9 mouse cellular contexts compared by ENCODE assay signal in the genomic region with DNA sequence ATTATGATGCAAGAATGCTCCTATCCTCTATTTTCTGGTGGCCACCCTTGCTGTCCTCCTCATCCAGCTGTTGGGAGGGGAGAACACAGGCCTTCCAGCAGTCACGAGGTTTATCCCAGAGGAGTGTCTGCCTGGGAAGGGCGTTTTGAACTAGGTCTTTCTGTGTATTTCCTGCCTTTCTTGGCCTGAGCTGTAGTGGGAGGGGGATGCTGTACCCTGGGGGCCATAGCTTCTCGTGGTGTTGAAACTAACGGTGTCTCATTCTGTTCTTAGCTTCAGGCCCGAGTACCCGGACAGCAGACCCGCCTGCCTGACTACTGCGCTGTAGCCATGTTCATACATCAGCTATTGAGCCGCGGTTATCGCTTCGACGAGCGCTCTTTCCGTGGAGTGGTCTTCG. TPM values are rescaled to one million over a fixed set of nuclear protein-coding genes. Genes with fewer than 3 reads are reported as not detected.
A peak's percentile ranks its signal among the peaks of the same experiment; 100 is the strongest.
DNase-seq lines count a peak whose midpoint lies in the region; ATAC-seq and TF ChIP-seq lines count a peak whose summit lies in the region.
"Had no signal": no experiment of that assay in that cellular context is flagged by ENCODE, and none has a peak within 500 bp of the region (broad histone marks: within the 10 kb centered on the region; RNA-seq: fewer than 3 reads in every experiment).

No protein-coding gene starts in this region.

- 0 out of 2 replicates have a peak overlapping the region, but pooled peaks have one; percentile 19 for H3K4me2 ChIP-seq in kidney, postnatal 0 days (ENCODE audit: low read length)
- peak overlapping the region; percentile 19; the same call in 1 of the 2 replicates for H3K4me2 ChIP-seq in hindbrain, embryonic 11.5 days (replicated peaks; ENCODE audit: low read depth, low read length)
- H3K4me2 ChIP-seq in myocyte (ENCODE audit: low read depth) = peak overlapping the region; percentile 35

- intact Hi-C loops in gastrocnemius, adult 2 months (cut with DNase I) = loop anchor here (2.0 kb wide), 1 partner anchor 23 kb away; no protein-coding TSS in a partner anchor

- no peak overlapping the region for H3K27ac ChIP-seq in kidney, postnatal 0 days
- H3K27ac ChIP-seq in gastrocnemius, adult 2 months = peak overlapping the region; percentile 78
- H3K27ac ChIP-seq in hindbrain, embryonic 11.5 days (ENCODE audit: low read depth, low read length) = no peak overlapping the region

- DNase-seq in kidney, postnatal 0 days (ENCODE audit: low spot score) = no peak
- DNase-seq in kidney, adult 11 months = no peak
- peak; percentile 72 for DNase-seq in gastrocnemius, adult 2 months
- DNase-seq in hindbrain, embryonic 11.5 days (ENCODE audit: low spot score) = no peak
- no peak for DNase-seq in adrenal gland, adult 8-10 months
- no peak for DNase-seq in right cerebral cortex, adult 2 months (ENCODE audit: low spot score in 2 of 2)

- no peak for TF ChIP-seq CTCF in kidney, postnatal 0 days (IDR thresholded peaks at IDR 0.05; ENCODE audit: low read depth)
- no peak for TF ChIP-seq CTCF in gastrocnemius, adult 2 months (IDR thresholded peaks at IDR 0.05)

- H3K9me3 ChIP-seq in kidney, postnatal 0 days (replicated peaks; ENCODE audit: low read length) = no peaks in the 10 kb centered on the region
- H3K9me3 ChIP-seq in hindbrain, embryonic 11.5 days (ENCODE audit: control insufficient read depth, low read length) = no peaks in the 10 kb centered on the region

- no peak for TF ChIP-seq POLR2A in myocyte (IDR thresholded peaks at IDR 0.05; ENCODE audit: insufficient read length, low read depth)

- H3K9ac ChIP-seq in kidney, postnatal 0 days (ENCODE audit: low read depth, low read length) = no peak overlapping the region
- no peak overlapping the region for H3K9ac ChIP-seq in hindbrain, embryonic 11.5 days (ENCODE audit: low read depth, low read length)

- no peak for ATAC-seq in kidney, postnatal 0 days (replicated peaks; ENCODE audit: low FRiP score, low read depth)
- no peak for ATAC-seq in hindbrain, embryonic 11.5 days (ENCODE audit: low FRiP score)
- no peak for ATAC-seq in megakaryocyte progenitor cell, adult 5-6 weeks (replicated peaks; ENCODE audit: poor library complexity)

- 23% methylated on average over 16 of the region's 16 CpGs for WGBS in kidney, postnatal 0 days
- 20% methylated on average over 16 of the region's 16 CpGs for WGBS in hindbrain, embryonic 11.5 days

- H3K36me3 ChIP-seq in kidney, postnatal 0 days (ENCODE audit: insufficient read depth, low read length) = no peaks in the 10 kb centered on the region
- H3K36me3 ChIP-seq in hindbrain, embryonic 11.5 days (ENCODE audit: control insufficient read depth, insufficient read depth, low read length) = no peaks in the 10 kb centered on the region
- no peaks in the 10 kb centered on the region for H3K36me3 ChIP-seq in myocyte (ENCODE audit: control insufficient read depth, insufficient read depth)

- no peak overlapping the region for H3ac ChIP-seq in myocyte (ENCODE audit: control insufficient read depth, insufficient read length)

- 0 out of 2 replicates have a peak, but pooled peaks cover 9% of the 10 kb centered on the region for H3K4me1 ChIP-seq in kidney, postnatal 0 days (replicated peaks; ENCODE audit: insufficient read depth, low read length)
- peaks cover 5% of the 10 kb centered on the region; the same call in 1 of the 2 replicates for H3K4me1 ChIP-seq in hindbrain, embryonic 11.5 days (replicated peaks; ENCODE audit: control insufficient read depth, insufficient read depth, low read length)

- H3K4me3 ChIP-seq in kidney, postnatal 0 days (replicated peaks; ENCODE audit: low read depth, low read length) = no peak overlapping the region
- H3K4me3 ChIP-seq in gastrocnemius, adult 2 months = peak overlapping the region; percentile 90
- no peak overlapping the region for H3K4me3 ChIP-seq in hindbrain, embryonic 11.5 days (ENCODE audit: low read depth, low read length)
- H3K4me3 ChIP-seq in myocyte = no peak overlapping the region

- H3K79me2 ChIP-seq in myocyte (ENCODE audit: control insufficient read depth, insufficient read depth) = no peaks in the 10 kb centered on the region

- H3K27me3 ChIP-seq in kidney, postnatal 0 days (ENCODE audit: insufficient read depth, low read length) = 0 out of 2 replicates have a peak, but pooled peaks cover 8% of the 10 kb centered on the region
- H3K27me3 ChIP-seq in hindbrain, embryonic 11.5 days (ENCODE audit: control insufficient read depth, insufficient read depth, low read length) = peaks cover 53% of the 10 kb centered on the region
- H3K27me3 ChIP-seq in myocyte (ENCODE audit: control insufficient read depth, insufficient read depth, insufficient read length) = peaks cover 32% of the 10 kb centered on the region

TF ChIP-seq in myocyte, 11 proteins besides CTCF, POLR2A, EP300 and RAD21:
- TF ChIP-seq MYOD1 (IDR thresholded peaks at IDR 0.05; ENCODE audit: control insufficient read depth in 1 of 3, insufficient read length in 2 of 3, low read depth in 2 of 3) = no peak
- no peak for TF ChIP-seq CEBPB (IDR thresholded peaks at IDR 0.05; ENCODE audit: insufficient read depth, poor library complexity, severe bottlenecking)
- no peak for TF ChIP-seq TCF3 (IDR thresholded peaks at IDR 0.05; ENCODE audit: insufficient read length, low read depth)
- no peak for TF ChIP-seq TCF12 (IDR thresholded peaks at IDR 0.05; ENCODE audit: insufficient read depth, poor library complexity, severe bottlenecking)
- TF ChIP-seq SRF (IDR thresholded peaks at IDR 0.05; ENCODE audit: control insufficient read depth, insufficient read length, low read depth) = no peak
- TF ChIP-seq USF1 (IDR thresholded peaks at IDR 0.05; ENCODE audit: low read depth) = no peak
- TF ChIP-seq POLR2AphosphoS2 (IDR thresholded peaks at IDR 0.05; ENCODE audit: insufficient read length, low read depth) = no peak
- TF ChIP-seq E2F4 (IDR thresholded peaks at IDR 0.05; ENCODE audit: insufficient read depth) = no peak

RNA-seq across cellular contexts. Expression of gene Npdc1, which starts 1.1 kb away (rescaled TPM):
- 43.9 and 49.9 TPM in 2 replicates for polyA plus RNA-seq in kidney, postnatal 0 days (2015; fragmentation: Nextera tagmentation; extraction: Ambion mirVana)
- 10 to 100 TPM; 14.9 to 16.9 TPM for total RNA-seq in gastrocnemius, adult 2 months (2021)
- 123 and 151 TPM in 2 replicates for polyA plus RNA-seq in hindbrain, embryonic 11.5 days (2014; fragmentation: Nextera tagmentation; extraction: Ambion mirVana)
- polyA plus RNA-seq in myocyte (2012; fragmentation: generic; extraction: Trizol) = 114 TPM
- 1.5 TPM in 1 of 2 replicates, not detected in the other for total RNA-seq in megakaryocyte progenitor cell, adult 5-6 weeks (2015)
- total RNA-seq in megakaryocyte progenitor cell, adult 5-6 weeks (2017) = 0.27 TPM in 1 of 2 replicates, not detected in the other
- total RNA-seq in adrenal gland, adult 8-10 months (2022) = 100 to 1,000 TPM; 148 to 171 (median 163) TPM

RNA-seq across cellular contexts. Expression of gene Entpd2, which starts 4.6 kb away (rescaled TPM):
- polyA plus RNA-seq in kidney, postnatal 0 days (2015; fragmentation: Nextera tagmentation; extraction: Ambion mirVana) = 6.9 and 7.8 TPM in 2 replicates
- total RNA-seq in gastrocnemius, adult 2 months (2021) = 1 to 10 TPM; 6.5 to 8.8 TPM
- 0.21 TPM in 1 of 2 replicates, not detected in the other for polyA plus RNA-seq in hindbrain, embryonic 11.5 days (2014; fragmentation: Nextera tagmentation; extraction: Ambion mirVana)
- polyA plus RNA-seq in myocyte (2012; fragmentation: generic; extraction: Trizol) = 0.89 TPM
- total RNA-seq in megakaryocyte progenitor cell, adult 5-6 weeks (2015) = not detected in 2 replicates
- not detected in 2 replicates for total RNA-seq in megakaryocyte progenitor cell, adult 5-6 weeks (2017)
- 1 to 10 TPM; 3.1 to 9.7 (median 5.1) TPM for total RNA-seq in adrenal gland, adult 8-10 months (2022)

RNA-seq across cellular contexts. Expression of gene Fut7, which starts 22.8 kb away (rescaled TPM):
- polyA plus RNA-seq in kidney, postnatal 0 days (2015; fragmentation: Nextera tagmentation; extraction: Ambion mirVana) = 0.06 TPM in 1 of 2 replicates, not detected in the other
- not detected for total RNA-seq in gastrocnemius, adult 2 months (2021)
- 0.11 TPM in 1 of 2 replicates, not detected in the other for polyA plus RNA-seq in hindbrain, embryonic 11.5 days (2014; fragmentation: Nextera tagmentation; extraction: Ambion mirVana)
- 0.08 TPM for polyA plus RNA-seq in myocyte (2012; fragmentation: generic; extraction: Trizol)
- 11.1 and 12.5 TPM in 2 replicates for total RNA-seq in megakaryocyte progenitor cell, adult 5-6 weeks (2015)
- 21.4 and 24.2 TPM in 2 replicates for total RNA-seq in megakaryocyte progenitor cell, adult 5-6 weeks (2017)
- under 1 TPM in 1 of 4 experiments, not detected in 3; 0.13 TPM for total RNA-seq in adrenal gland, adult 8-10 months (2022)
- total RNA-seq: adrenal gland, postnatal 25 days had no signal

RNA-seq across cellular contexts. Expression of gene Sapcd2, which starts 28.2 kb away (rescaled TPM):
- polyA plus RNA-seq in kidney, postnatal 0 days (2015; fragmentation: Nextera tagmentation; extraction: Ambion mirVana) = 17.9 and 19.3 TPM in 2 replicates
- not detected for total RNA-seq in gastrocnemius, adult 2 months (2021)
- polyA plus RNA-seq in hindbrain, embryonic 11.5 days (2014; fragmentation: Nextera tagmentation; extraction: Ambion mirVana) = 41.0 and 45.2 TPM in 2 replicates
- polyA plus RNA-seq in myocyte (2012; fragmentation: generic; extraction: Trizol) = 10.4 TPM
- 6.0 and 10.8 TPM in 2 replicates for total RNA-seq in megakaryocyte progenitor cell, adult 5-6 weeks (2015)
- total RNA-seq in megakaryocyte progenitor cell, adult 5-6 weeks (2017) = 5.8 and 6.7 TPM in 2 replicates
- under 1 TPM in 3 of 4 experiments, not detected in 1; 0.31 to 0.71 (median 0.61) TPM for total RNA-seq in adrenal gland, adult 8-10 months (2022)

RNA-seq across cellular contexts. Expression of gene Abca2, which starts 28.2 kb away (rescaled TPM):
- 9.7 and 9.8 TPM in 2 replicates for polyA plus RNA-seq in kidney, postnatal 0 days (2015; fragmentation: Nextera tagmentation; extraction: Ambion mirVana)
- 10 to 100 TPM; 15.1 to 15.3 TPM for total RNA-seq in gastrocnemius, adult 2 months (2021)
- 3.5 and 3.7 TPM in 2 replicates for polyA plus RNA-seq in hindbrain, embryonic 11.5 days (2014; fragmentation: Nextera tagmentation; extraction: Ambion mirVana)
- polyA plus RNA-seq in myocyte (2012; fragmentation: generic; extraction: Trizol) = 9.8 TPM
- total RNA-seq in megakaryocyte progenitor cell, adult 5-6 weeks (2015) = 66.7 and 70.5 TPM in 2 replicates
- total RNA-seq in megakaryocyte progenitor cell, adult 5-6 weeks (2017) = 26.9 and 29.5 TPM in 2 replicates
- 10 to 100 TPM; 48.9 to 73.0 (median 57.5) TPM for total RNA-seq in adrenal gland, adult 8-10 months (2022)

Comparison
In these comparisons a context has a peak if more than half of its experiments do, and no peak if none do; other contexts are left out.
1. RNA of gene Npdc1, which starts 1.1 kb away (total RNA-seq): 148 to 171 TPM in adrenal gland, adult 8-10 months; 14.9 to 16.9 TPM in gastrocnemius, adult 2 months and 0.27 to 1.5 TPM in megakaryocyte progenitor cell, adult 5-6 weeks; every median in the first group is over 4 times any median in the second.
2. RNA of gene Entpd2, which starts 4.6 kb away (total RNA-seq): 6.5 to 8.8 TPM in gastrocnemius, adult 2 months and 3.1 to 9.7 TPM in adrenal gland, adult 8-10 months; not detected in megakaryocyte progenitor cell, adult 5-6 weeks; every median in the first group is over 4 times any median in the second.
3. RNA of gene Fut7, which starts 22.8 kb away (total RNA-seq): 11.1 to 24.2 TPM in megakaryocyte progenitor cell, adult 5-6 weeks; 0.13 TPM in adrenal gland, adult 8-10 months and not detected in gastrocnemius, adult 2 months; every median in the first group is over 10 times any median in the second.
4. Peak in every context shown above with its lines, with median percentiles within 50 percentile points of each other: H3K4me2 ChIP-seq.